Mouse (Mus musculus) olfactory bulb, adult 2 months (tissue): Measurements from ENCODE around the gene Sec23a. TPM values are rescaled to one million over a fixed set of nuclear protein-coding genes. Genes with fewer than 3 reads are reported as not detected.

Source experiments
- H3K27ac ChIP-seq: fragments of 200-500 bp; 2 replicates; pipeline ENCODE4 v1.5.1; 2012; ENCODE audit warnings: low read depth, low read length; ENCODE audit not compliant: insufficient read depth
- H3K4me1 ChIP-seq: fragments of 200-500 bp; 2 replicates; pipeline ENCODE4 v1.6.1; 2012; ENCODE audit warnings: low read length; ENCODE audit not compliant: control insufficient read depth, insufficient read depth
- H3K4me3 ChIP-seq: fragments of 200-500 bp; 2 replicates; pipeline ENCODE4 v1.5.1; 2012; ENCODE audit warnings: mild to moderate bottlenecking, low read depth, low read length, moderate library complexity; ENCODE audit not compliant: insufficient read depth
- CTCF ChIP-seq: fragments of 200-500 bp; IDR thresholded peaks from 2 replicates; pipeline ENCODE4 v1.5.1; 2012; ENCODE audit warnings: low read depth, mild to moderate bottlenecking, low read length, moderate library complexity; ENCODE audit not compliant: insufficient read depth
- POLR2A ChIP-seq: fragments of 200-500 bp; IDR thresholded peaks from 2 replicates; pipeline ENCODE4 v1.6.1; 2012; ENCODE audit warnings: mild to moderate bottlenecking, low read depth, low read length, moderate library complexity; ENCODE audit not compliant: insufficient read depth
- WGBS: fragments of 180-500 bp; shearing (Covaris S2); methylation state at CpG from one replicate; pipeline ENCODE4 v1.1.7; 2018; 5-methylcytosine and 5-hydroxymethylcytosine counted together
- polyA plus RNA-seq: library from polyadenylated mRNA; stranded (reverse); fragments of >200 nt; gene quantifications from 2 replicates; pipeline ENCODE4 v1.2.4, GENCODE M21; 2012; ENCODE audit warnings: low replicate concordance; ENCODE audit not compliant: missing spikeins, insufficient read depth, insufficient read length

Sec23a gene
- polyA plus RNA-seq, 1 experiment = not detected

DNA sequence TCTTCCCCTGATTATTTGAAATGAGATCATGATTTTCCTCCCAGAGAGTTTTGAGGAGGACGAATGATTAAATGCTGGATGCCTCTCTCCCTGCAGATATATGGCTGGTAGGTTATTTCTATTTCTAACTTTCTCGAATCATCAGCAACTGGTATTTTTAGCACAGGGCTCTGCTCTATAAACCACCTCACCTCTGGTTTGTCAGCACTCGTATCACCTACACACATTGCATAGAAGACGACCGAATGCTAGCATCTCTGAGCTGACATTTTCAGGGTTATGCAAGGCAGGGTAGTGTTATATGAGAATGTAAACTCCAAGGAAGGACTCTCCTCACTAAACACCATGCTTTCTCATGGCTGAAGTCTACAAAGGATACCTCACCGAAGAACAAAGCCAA, 63.9 kb downstream of the Sec23a start:
- TF ChIP-seq POLR2A (no peak), CTCF (no peak)
- H3K27ac ChIP-seq = no peak overlapping the region
- WGBS = 73% methylated on average over 6 of the region's 6 CpGs
- H3K4me1 ChIP-seq = no peaks in the 10 kb centered on the region
- no peak overlapping the region for H3K4me3 ChIP-seq

DNA sequence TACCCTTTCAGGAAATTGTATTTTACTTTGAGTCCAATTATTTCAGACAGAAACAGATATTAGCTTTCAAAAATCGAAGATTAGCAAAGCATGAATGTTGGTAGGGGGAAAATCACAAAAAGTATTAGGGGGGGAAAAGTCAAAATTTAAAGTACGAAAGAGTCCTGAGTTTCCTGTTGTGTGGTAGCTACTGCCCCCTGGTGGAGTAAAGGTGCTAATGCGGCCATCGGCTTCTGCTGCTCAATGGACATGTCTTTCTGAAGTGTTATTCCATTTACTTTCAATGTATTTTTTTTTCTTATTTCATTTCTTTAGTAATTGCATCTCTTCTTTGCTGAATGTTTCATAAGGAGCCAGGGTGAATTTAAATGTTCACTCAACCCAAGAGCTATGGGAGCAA, 64.6 kb downstream of the Sec23a start:
- no peak overlapping the region for H3K27ac ChIP-seq
- TF ChIP-seq CTCF (no peak), POLR2A (no peak)
- H3K4me1 ChIP-seq = no peaks in the 10 kb centered on the region
- WGBS = 7% methylated on average over 4 of the region's 4 CpGs
- H3K4me3 ChIP-seq = no peak overlapping the region

DNA sequence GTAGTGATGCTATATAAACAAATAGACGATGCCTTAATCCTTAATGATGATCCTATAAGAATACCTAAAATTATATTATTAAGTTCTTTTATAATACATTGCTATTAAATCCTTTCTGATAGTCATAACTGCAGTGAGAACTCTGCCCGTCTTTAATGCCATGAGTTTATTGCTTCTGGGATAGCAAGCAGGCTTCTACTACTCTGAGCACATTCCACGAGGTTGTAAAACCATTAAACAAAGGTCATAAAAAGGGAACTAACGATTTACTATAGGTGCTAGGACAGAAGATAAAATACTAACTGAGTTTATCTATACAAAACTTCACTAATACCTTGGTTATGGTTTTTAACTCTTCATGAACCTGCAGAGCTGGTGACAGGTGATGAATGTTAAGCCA, 69.3 kb downstream of the Sec23a start:
- TF ChIP-seq CTCF (no peak), POLR2A (no peak)
- WGBS = 91% methylated on average over 4 of the region's 4 CpGs
- H3K27ac ChIP-seq = no peak overlapping the region

DNA sequence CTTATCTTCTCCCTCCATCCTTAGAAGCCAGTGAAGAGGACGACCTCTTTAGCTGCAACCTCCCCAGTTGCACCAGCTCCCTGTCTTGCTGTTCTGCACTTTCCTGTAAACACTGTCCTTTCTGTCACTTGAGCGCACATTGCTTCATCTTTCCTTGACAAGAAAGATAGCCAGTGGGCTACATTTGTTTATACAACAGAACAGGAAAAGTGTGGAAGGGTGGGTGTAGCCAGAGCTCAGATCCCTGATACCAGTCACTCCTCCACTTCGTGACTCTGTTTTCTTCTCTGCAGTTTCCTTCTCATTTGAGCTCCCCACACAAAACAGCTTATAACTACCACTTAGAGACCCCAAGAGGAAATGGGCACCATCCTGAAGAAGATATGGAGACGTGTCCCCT, 77.2 kb downstream of the Sec23a start:
- Histone ChIP-seq H3K4me3 (no peak overlapping the region), H3K4me1 (no peaks in the 10 kb centered on the region), H3K27ac (no peak overlapping the region)
- TF ChIP-seq POLR2A (no peak), CTCF (no peak)
- 83% methylated on average over 4 of the region's 4 CpGs for WGBS

More for the DNA sequence above, 69.3 kb downstream of the Sec23a start:
- Histone ChIP-seq H3K4me1 (no peaks in the 10 kb centered on the region), H3K4me3 (no peak overlapping the region)

DNA sequence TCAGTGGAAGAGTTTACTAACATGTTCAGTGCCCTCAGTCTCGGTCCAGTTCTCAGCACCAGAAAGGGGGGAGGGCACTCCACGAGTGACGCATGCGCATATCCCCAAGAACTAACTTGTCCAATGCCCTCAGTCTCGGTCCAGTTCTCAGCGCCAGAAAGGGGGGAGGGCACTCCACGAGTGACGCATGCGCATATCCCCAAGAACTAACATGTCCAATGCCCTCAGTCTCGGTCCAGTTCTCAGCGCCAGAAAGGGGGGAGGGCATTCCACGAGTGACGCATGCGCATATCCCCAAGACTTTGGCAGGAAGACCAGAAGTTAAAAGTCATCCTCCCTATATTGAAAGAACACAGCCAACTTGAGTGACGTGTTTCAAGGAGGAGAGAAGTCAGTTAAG, 86.8 kb downstream of the Sec23a start:
- 89% methylated on average over 15 of the region's 15 CpGs for WGBS

DNA sequence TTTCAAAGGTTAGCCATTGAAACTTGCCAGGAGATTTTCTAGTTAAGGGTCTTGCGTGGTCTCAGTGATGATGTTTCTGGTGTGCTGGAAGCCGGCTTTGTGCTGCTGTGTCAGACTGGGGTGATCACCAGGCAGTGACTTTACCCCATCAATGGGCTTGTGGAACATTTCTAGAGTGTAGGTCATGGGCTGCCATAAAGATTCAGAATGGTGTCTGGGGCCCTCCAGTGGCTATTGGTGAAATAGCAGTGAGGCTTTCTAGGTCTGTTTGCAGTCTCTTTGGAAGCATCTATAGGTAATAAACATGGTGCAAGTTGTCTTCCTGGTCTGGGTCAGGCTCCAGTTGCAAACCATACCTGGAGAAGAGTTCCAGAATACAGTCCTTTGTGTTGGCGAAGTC, 87.8 kb downstream of the Sec23a start:
- no peaks in the 10 kb centered on the region for H3K4me1 ChIP-seq

More for the DNA sequence above, 86.8 kb downstream of the Sec23a start:
- no peak overlapping the region for H3K4me3 ChIP-seq
- no peak overlapping the region for H3K27ac ChIP-seq
- no peaks in the 10 kb centered on the region for H3K4me1 ChIP-seq
- TF ChIP-seq POLR2A (no peak), CTCF (no peak)

DNA sequence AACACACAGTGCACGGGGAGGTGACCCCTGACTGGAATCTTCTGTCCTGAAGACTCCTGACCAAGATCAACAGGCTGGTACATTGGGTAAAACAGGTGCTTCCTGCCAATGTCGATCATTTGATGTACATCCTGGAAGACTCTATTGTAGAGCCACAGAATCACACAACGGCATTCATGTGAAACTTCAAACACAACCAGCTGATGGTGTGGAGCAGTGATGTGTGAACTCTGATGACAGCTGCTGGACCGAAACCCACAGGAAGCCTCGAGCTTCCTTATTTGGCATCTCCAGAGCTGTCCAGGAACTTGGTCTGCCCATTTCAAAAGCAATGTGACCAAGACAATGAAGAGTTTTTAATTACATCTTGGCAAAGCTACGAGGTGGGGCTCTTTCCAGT, 91.0 kb downstream of the Sec23a start:
- 61% methylated on average over 6 of the region's 6 CpGs for WGBS
- TF ChIP-seq POLR2A (no peak), CTCF (no peak)
- Histone ChIP-seq H3K4me3 (no peak overlapping the region), H3K4me1 (no peaks in the 10 kb centered on the region), H3K27ac (no peak overlapping the region)

More for the DNA sequence above, 87.8 kb downstream of the Sec23a start:
- WGBS = 73% methylated on average over 3 of the region's 3 CpGs
- no peak overlapping the region for H3K27ac ChIP-seq
- H3K4me3 ChIP-seq = no peak overlapping the region
- TF ChIP-seq CTCF (no peak), POLR2A (no peak)

DNA sequence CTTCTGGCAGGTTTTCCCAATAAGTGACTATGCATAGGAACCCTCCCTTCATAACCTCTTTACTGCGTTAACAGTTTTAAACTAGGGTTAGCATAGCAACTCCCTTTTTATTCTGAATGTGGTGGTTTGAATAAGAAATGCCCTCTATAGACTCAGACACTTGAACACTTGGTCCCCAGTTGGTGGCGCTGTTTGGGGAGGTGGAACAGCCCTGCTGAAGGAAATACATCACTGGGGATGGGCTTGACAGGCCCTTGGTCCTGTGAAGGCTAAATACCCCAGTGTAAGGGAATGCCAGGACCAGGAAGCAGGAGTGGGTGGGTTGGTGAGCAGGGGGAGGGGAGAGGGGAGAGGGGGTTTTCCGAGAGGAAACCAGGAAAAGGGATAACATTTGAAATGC, 92.3 kb downstream of the Sec23a start:
- Histone ChIP-seq H3K4me3 (no peak overlapping the region), H3K4me1 (no peaks in the 10 kb centered on the region), H3K27ac (no peak overlapping the region)
- no peak for TF ChIP-seq CTCF
- no peak for TF ChIP-seq POLR2A
- 75% methylated on average over 3 of the region's 3 CpGs for WGBS

DNA sequence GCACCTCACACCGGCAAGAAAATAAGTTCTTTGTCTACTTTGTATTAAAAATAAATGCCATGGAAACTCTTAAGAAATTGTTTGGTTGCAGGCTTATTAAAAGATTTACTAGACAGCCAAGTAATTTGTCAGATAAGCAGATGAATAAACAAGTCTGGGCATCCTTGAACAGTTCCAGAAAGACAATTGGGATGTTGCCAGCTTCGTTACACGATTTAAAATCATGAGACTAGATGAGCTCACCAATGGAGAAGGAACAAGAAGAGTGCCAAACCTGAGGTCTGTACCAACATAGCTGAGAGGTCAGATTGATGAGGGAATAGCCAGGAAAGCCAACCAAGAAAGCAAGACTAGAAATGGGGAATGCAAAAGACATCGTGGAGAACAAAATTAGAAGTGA, 102.0 kb downstream of the Sec23a start:
- WGBS = 47% methylated on average over 4 of the region's 4 CpGs
- no peak overlapping the region for H3K27ac ChIP-seq
- TF ChIP-seq CTCF = no peak
- no peak for TF ChIP-seq POLR2A
- H3K4me1 ChIP-seq = no peaks in the 10 kb centered on the region
- no peak overlapping the region for H3K4me3 ChIP-seq

Other genes with a start within 250 kb of the Sec23a start
- gene Gemin2, start 1.4 kb upstream of the Sec23a start, polyA plus RNA-seq = not detected in 2 replicates
- gene Trappc6b, start 49.5 kb upstream of the Sec23a start, polyA plus RNA-seq = not detected in 2 replicates
- 140 and 742 TPM in 2 replicates for gene Pnn, start 54.9 kb upstream of the Sec23a start, polyA plus RNA-seq
- gene Mia2, start 83.8 kb upstream of the Sec23a start, polyA plus RNA-seq = 493 TPM in 1 of 2 replicates, not detected in the other
- gene Fbxo33, start 207.7 kb upstream of the Sec23a start, polyA plus RNA-seq = not detected in 2 replicates